Mouse (Mus musculus) heart, embryonic 14.5 days (tissue): Measurements from ENCODE around the gene Fbh1. TPM values are rescaled to one million over a fixed set of nuclear protein-coding genes. Genes with fewer than 3 reads are reported as not detected.

Experiments
- ATAC-seq: fragments of 200-750 bp; cut with Nextera tagmentation; 2 replicates; pipeline ENCODE4 v1.8.0; 2017; ENCODE audit warnings: low read depth, moderate TSS enrichment; ENCODE audit not compliant: insufficient number of reproducible peaks, insufficient read depth, low FRiP score
- H3K27ac ChIP-seq, 2 experiments: fragments of 200-500 bp in 1 of 2; fragments of 300-500 bp in 1 of 2; sonication (generic) in 1 of 2; replicated peaks in 1 of 2; 2 replicates each; pipeline ENCODE4 v1.5.1; 2012 to 2014; ENCODE audit warnings: low read depth in 2 of 2, low read length in 2 of 2, control low read depth in 1 of 2, mild to moderate bottlenecking in 1 of 2, mixed read lengths in 1 of 2; ENCODE audit not compliant: control insufficient read depth in 1 of 2, insufficient read depth in 1 of 2
- H3K27me3 ChIP-seq: fragments of 300-500 bp; sonication (generic); 2 replicates; pipeline ENCODE4 v1.6.1; 2014; ENCODE audit warnings: mild to moderate bottlenecking, low read length, control low read depth; ENCODE audit not compliant: control insufficient read depth, insufficient read depth
- H3K36me3 ChIP-seq: fragments of 300-500 bp; sonication (generic); 2 replicates; pipeline ENCODE4 v1.6.1; 2014; ENCODE audit warnings: mild to moderate bottlenecking, control low read depth, low read length, mixed read lengths; ENCODE audit not compliant: control insufficient read depth, insufficient read depth
- H3K4me1 ChIP-seq, 2 experiments: fragments of 200-500 bp in 1 of 2; fragments of 300-500 bp in 1 of 2; sonication (generic) in 1 of 2; 2 replicates each; pipeline ENCODE4 v1.6.1; 2012 to 2014; ENCODE audit warnings: low read length in 2 of 2, control low read depth in 1 of 2, mixed read lengths in 1 of 2; ENCODE audit not compliant: control insufficient read depth in 2 of 2, insufficient read depth in 2 of 2
- H3K4me2 ChIP-seq: fragments of 300-500 bp; sonication (generic); 2 replicates; pipeline ENCODE4 v1.6.1; 2014; ENCODE audit warnings: mild to moderate bottlenecking, low read length
- H3K4me3 ChIP-seq, 2 experiments: fragments of 200-500 bp in 1 of 2; fragments of 300-500 bp in 1 of 2; sonication (generic) in 1 of 2; 2 replicates each; pipeline ENCODE4 v1.5.1; 2012 to 2014; ENCODE audit warnings: low read length in 2 of 2, mild to moderate bottlenecking in 2 of 2, control low read depth in 1 of 2, low read depth in 1 of 2, moderate library complexity in 1 of 2; ENCODE audit not compliant: control insufficient read depth in 1 of 2, insufficient read depth in 1 of 2
- H3K9ac ChIP-seq: fragments of 300-500 bp; sonication (generic); 2 replicates; pipeline ENCODE4 v1.6.1; 2014; ENCODE audit warnings: mild to moderate bottlenecking, low read length
- H3K9me3 ChIP-seq: fragments of 300-500 bp; sonication (generic); 2 replicates; pipeline ENCODE4 v1.6.1; 2016; ENCODE audit warnings: low read length, control low read depth; ENCODE audit not compliant: control insufficient read depth
- WGBS: fragments of 180-500 bp; shearing (Covaris S2); extraction: QIAGEN DNeasy Blood & Tissue Kit; methylation state at CpG from one replicate; pipeline ENCODE4 v1.1.7; 2014; 5-methylcytosine and 5-hydroxymethylcytosine counted together
- polyA plus RNA-seq: library from polyadenylated mRNA; unstranded; fragments of >200 nt; fragmentation: Nextera tagmentation; extraction: Ambion mirVana; gene quantifications from 2 replicates; pipeline ENCODE4 v1.2.1, GENCODE M21; 2014

Fbh1 gene
- polyA plus RNA-seq = 114 and 119 TPM in 2 replicates

GRCm38 (mm10) chr2:11777091-11778068 is at the start of gene Fbh1, which contains the start of gene Ankrd16:
Gene Fbh1 (minus strand): TSS chr2:11777582.
Gene Ankrd16 (plus strand): TSS chr2:11777876.
- Histone ChIP-seq H3K4me3 (peak within 1 kb of the TSS; percentile 90 to 92), H3K27me3 (no peaks in the 10 kb centered on the region), H3K9me3 (no peaks in the 10 kb centered on the region), H3K36me3 (peaks cover 29% of the 10 kb centered on the region), H3K9ac (peak within 1 kb of the TSS; percentile 94), H3K4me1 (peaks cover 5 to 33% of the 10 kb centered on the region in 2 experiments; a peak in 3 of 4 replicates), H3K27ac (peak within 1 kb of the TSS; percentile 96 to 98), H3K4me2 (peak within 1 kb of the TSS; percentile 81)
- WGBS = under 1% methylated on average over 72 of the region's 73 CpGs
- peak; percentile 96 for ATAC-seq

DNA sequence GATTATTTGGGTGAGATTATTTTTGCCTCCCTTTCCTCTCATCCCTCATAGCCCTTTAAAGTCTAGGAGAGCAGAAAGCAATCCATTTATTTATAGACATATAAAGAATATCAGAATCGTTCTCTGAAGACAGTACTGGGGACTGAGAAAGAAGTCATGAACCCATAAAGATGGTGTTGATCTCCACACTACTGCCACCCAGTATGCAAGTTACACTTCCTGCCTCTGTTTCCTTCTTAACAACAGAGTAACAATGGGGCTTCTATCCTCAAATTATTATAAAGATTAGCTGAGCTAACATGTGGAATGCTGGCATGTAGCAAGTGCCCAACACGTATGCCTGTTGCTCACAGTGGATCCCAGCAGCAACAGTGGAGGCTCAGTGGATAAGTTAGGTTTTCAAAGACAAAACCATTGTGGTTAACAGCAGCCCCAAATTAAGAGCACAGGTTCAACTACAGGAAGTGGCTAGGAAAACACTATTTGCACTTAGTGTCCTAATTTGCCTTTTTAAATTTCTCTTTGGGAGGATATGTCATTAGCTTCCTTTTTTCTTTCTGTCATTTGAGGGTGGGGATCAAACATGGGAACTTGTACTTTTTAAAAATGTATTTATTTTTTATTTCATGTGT is 24.0 kb upstream of the Fbh1 start:
- H3K4me2 ChIP-seq = no peak overlapping the region
- ATAC-seq = no peak
- H3K27ac ChIP-seq = no peak overlapping the region
- no peaks in the 10 kb centered on the region for H3K36me3 ChIP-seq
- H3K27me3 ChIP-seq = no peaks in the 10 kb centered on the region
- no peaks in the 10 kb centered on the region for H3K9me3 ChIP-seq
- WGBS = 78% methylated on average over 2 of the region's 2 CpGs
- no peak overlapping the region for H3K9ac ChIP-seq
- peaks cover 2 to 11% of the 10 kb centered on the region in 2 experiments; a peak in 3 of 4 replicates for H3K4me1 ChIP-seq
- no peak overlapping the region for H3K4me3 ChIP-seq

DNA sequence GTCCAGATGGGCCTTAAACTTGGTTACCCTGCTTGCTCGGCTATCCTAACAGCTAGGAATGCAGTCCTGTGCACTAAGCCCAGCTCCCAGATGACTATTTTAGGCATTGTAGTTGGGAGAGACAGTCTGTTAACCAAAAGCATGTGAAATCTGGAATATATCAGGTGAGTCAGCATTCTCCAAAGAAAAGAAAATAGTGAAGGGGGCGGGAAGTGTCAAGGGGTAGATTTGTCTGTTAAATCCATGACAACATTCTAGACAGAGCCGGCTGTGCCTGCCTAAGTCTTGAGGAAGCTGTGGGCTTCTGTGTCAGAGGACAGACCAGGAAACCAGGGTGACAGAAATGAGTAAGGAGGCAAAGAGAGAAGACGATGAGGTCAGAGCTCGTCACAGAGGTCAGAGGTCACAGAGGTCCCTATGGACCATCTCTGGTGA is 20.6 kb upstream of the Fbh1 start:
- Histone ChIP-seq H3K4me2 (no peak overlapping the region), H3K4me1 (peaks cover 2 to 11% of the 10 kb centered on the region in 2 experiments; a peak in 3 of 4 replicates), H3K27ac (no peak overlapping the region), H3K9me3 (no peaks in the 10 kb centered on the region), H3K4me3 (no peak overlapping the region), H3K9ac (no peak overlapping the region), H3K36me3 (peaks cover 15% of the 10 kb centered on the region), H3K27me3 (no peaks in the 10 kb centered on the region)
- no peak for ATAC-seq
- WGBS = 30% methylated on average over 5 of the region's 5 CpGs

DNA sequence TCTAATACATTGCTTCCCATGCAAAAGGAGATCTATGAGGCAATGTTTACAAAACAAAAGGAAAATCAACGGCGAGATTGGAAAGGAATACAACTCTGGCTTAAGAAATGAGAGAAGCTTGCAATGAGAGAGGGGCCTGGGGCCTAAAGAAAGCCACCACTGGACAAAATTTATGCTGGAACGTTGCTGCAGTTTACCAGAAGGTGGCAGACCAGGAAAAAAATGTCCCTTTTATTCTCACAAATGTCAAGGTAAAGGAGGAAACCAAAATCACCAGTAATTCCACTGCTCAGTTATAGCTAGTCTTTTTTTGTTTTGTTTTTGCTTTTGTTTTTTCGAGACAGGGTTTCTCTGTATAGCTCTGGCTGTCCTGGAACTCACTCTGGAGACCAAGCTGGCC is 17.3 kb upstream of the Fbh1 start:
- peaks cover 44% of the 10 kb centered on the region for H3K36me3 ChIP-seq
- ATAC-seq = no peak
- 64% methylated on average over 4 of the region's 4 CpGs for WGBS
- peaks cover 2 to 11% of the 10 kb centered on the region in 2 experiments; a peak in 3 of 4 replicates for H3K4me1 ChIP-seq
- no peak overlapping the region for H3K27ac ChIP-seq
- H3K27me3 ChIP-seq = no peaks in the 10 kb centered on the region
- peaks cover 2% of the 10 kb centered on the region; the same call in 1 of the 2 replicates for H3K9me3 ChIP-seq
- H3K9ac ChIP-seq = no peak overlapping the region
- H3K4me2 ChIP-seq = no peak overlapping the region
- no peak overlapping the region for H3K4me3 ChIP-seq

DNA sequence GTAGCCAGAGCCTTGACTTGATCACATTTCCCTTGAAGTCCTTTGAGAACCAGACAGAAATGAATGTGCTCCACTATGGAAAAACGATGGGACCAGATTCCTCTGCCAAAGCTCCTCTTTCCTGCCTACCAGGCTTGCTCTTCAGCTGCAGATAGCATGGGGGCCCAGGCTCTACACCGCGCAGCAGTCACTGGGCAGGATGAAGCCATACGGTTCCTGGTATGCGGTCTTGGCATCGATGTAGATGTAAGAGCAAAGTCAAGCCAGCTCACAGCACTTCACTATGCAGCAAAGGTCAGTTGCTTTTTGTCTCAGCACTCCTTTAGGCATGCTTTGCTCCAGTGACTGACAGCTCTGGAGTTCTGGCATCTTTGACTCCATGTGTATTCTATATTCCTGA is 6.8 kb upstream of the Fbh1 start:
- no peaks in the 10 kb centered on the region for H3K9me3 ChIP-seq
- H3K4me1 ChIP-seq = peaks cover 4 to 7% of the 10 kb centered on the region in 2 experiments; a peak in 3 of 4 replicates
- H3K36me3 ChIP-seq = peaks cover 94% of the 10 kb centered on the region
- H3K27me3 ChIP-seq = no peaks in the 10 kb centered on the region
- 88% methylated on average over 6 of the region's 6 CpGs for WGBS
- ATAC-seq = no peak
- H3K27ac ChIP-seq = no peak overlapping the region
- H3K4me3 ChIP-seq = no peak overlapping the region
- H3K9ac ChIP-seq = no peak overlapping the region
- no peak overlapping the region for H3K4me2 ChIP-seq

DNA sequence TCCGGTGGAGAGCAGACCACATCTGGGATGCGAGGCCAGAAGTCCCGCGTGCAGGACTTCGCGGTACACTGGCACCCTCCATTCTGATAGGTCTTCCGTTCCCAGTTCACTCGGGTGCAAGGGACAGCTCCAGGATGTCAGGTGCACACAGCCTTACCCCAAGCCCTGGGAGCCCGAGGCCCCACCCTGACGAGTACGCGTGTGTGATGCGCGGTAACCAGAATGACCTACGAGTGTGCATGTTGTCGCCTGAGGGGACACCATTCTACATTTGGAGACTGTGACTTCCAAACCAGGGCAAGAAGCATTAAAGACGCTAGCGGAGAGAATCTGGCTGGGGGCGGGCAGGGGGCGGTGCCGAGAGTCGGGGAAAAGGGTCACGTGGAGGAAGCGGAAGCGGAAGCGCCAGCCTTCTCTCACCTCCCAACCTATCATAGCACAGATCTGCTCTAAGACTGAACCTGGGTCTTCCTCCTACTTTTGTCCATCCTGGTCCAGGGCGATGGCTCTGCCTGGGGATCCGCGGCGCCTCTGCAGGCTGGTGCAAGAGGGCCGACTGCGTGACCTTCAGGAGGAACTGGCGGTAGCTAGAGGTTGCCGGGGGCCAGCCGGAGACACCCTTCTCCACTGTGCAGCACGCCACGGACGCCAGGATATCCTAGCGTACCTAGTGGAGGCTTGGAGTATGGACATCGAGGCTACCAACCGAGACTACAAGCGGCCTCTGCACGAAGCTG is 873 bp upstream of the Fbh1 start:
- Histone ChIP-seq H3K36me3 (peaks cover 38% of the 10 kb centered on the region), H3K4me3 (peak overlapping the region; percentile 89 to 92), H3K9me3 (no peaks in the 10 kb centered on the region), H3K27ac (peak overlapping the region; percentile 96 to 98), H3K27me3 (no peaks in the 10 kb centered on the region), H3K4me1 (peaks cover 5 to 29% of the 10 kb centered on the region in 2 experiments; a peak in 3 of 4 replicates), H3K9ac (peak overlapping the region; percentile 83), H3K4me2 (peak overlapping the region; percentile 81)
- 0% methylated on average over 43 of the region's 43 CpGs for WGBS
- peak; percentile 77 for ATAC-seq

DNA sequence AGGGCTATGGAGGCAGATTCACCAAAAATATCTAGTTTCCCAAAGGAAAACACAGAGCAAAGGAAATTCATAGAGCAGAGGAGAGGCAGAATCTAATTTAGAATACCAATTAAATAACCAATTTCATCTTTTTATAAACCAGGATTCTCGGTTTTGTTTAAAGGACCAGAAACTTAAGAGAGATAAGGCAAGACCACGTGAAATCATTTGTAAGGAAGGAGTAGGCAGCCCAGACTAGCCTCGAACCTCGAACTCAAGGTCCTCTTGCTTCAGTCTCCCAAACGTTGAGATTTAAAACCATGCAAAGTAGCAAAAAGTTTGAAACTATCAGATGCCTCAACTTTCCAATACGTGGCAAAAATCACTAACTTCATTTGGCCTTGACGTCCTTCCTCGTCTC is 967 bp downstream of the Fbh1 start:
- peak overlapping the region in 1 of 2 experiments; percentile 96; a peak in 1 of 4 replicates for H3K27ac ChIP-seq
- no peak for ATAC-seq

More for the DNA sequence above, 967 bp downstream of the Fbh1 start:
- H3K4me1 ChIP-seq = peaks cover 5 to 33% of the 10 kb centered on the region in 2 experiments; a peak in 3 of 4 replicates
- H3K9ac ChIP-seq = peak overlapping the region; percentile 94
- H3K36me3 ChIP-seq = peaks cover 20% of the 10 kb centered on the region
- no peaks in the 10 kb centered on the region for H3K9me3 ChIP-seq
- no peaks in the 10 kb centered on the region for H3K27me3 ChIP-seq
- H3K4me2 ChIP-seq = peak overlapping the region; percentile 75
- WGBS = 45% methylated on average over 8 of the region's 8 CpGs
- H3K4me3 ChIP-seq = peak overlapping the region; percentile 90 to 92; a peak in 3 of 4 replicates
